Mouse (Mus musculus) cerebellum, adult 2 months (tissue): ENCODE data around the gene Svep1.

Experiments
- CTCF ChIP-seq: fragments of 200-500 bp; IDR thresholded peaks from 2 replicates; pipeline ENCODE4 v1.5.1; 2011; ENCODE audit warnings: low read depth, mild to moderate bottlenecking, control low read depth, low read length, moderate library complexity, borderline replicate concordance; ENCODE audit not compliant: insufficient read depth
- POLR2A ChIP-seq: fragments of 200-500 bp; IDR thresholded peaks from 2 replicates; pipeline ENCODE4 v1.6.1; 2011; ENCODE audit warnings: low read length, control low read depth, borderline replicate concordance; ENCODE audit not compliant: insufficient read depth

- TF ChIP-seq CTCF (no peak), POLR2A (no peak)
These were observed 33.8 kb upstream of the Svep1 start for GRCm38 (mm10) chr4:58240416-58240815.
